Mouse (Mus musculus): ENCODE measurements at regions not wholly inside any gene's neighbourhood (a gene's known extent, or its start where the extent isn't known, plus 50 kb on each side); places are given as distances from the start of the nearest gene placed in this dataset.
"Not testable (repeated sequence)": the region's sequence is repeated elsewhere in the genome, so short reads cannot be mapped to it uniquely, and the experiment has no call there.

GRCm38 (mm10) chrX:170735786-170736185 is 63.3 kb downstream of the Asmt start:
- peak; percentile 27 for DNase-seq (ENCODE audit: low spot score)

GRCm38 (mm10) chrX:170753507-170754256 is 81.2 kb downstream of the Asmt start:
- not testable (repeated sequence) for DNase-seq (ENCODE audit: low spot score)

Data from testis, postnatal 10 days (tissue).